Mouse (Mus musculus) midbrain, embryonic 16.5 days (tissue): ENCODE results near the gene Rasgrf1. TPM values are rescaled to one million over a fixed set of nuclear protein-coding genes. Genes with fewer than 3 reads are reported as not detected.

ENCODE experiments used
- ATAC-seq: fragments of 200-750 bp; cut with Nextera tagmentation; 2 replicates; pipeline ENCODE4 v1.8.0; 2017; ENCODE audit warnings: moderate TSS enrichment
- H3K27ac ChIP-seq: fragments of 300-500 bp; sonication (generic); 2 replicates; pipeline ENCODE4 v1.5.1; 2014; ENCODE audit warnings: mild to moderate bottlenecking, low read length, mixed read lengths
- H3K27me3 ChIP-seq: fragments of 300-500 bp; sonication (generic); 2 replicates; pipeline ENCODE4 v1.6.1; 2014; ENCODE audit warnings: low read depth, low read length, mixed read lengths; ENCODE audit not compliant: control insufficient read depth, insufficient read depth
- H3K36me3 ChIP-seq: fragments of 300-500 bp; sonication (generic); 2 replicates; pipeline ENCODE4 v1.6.1; 2014; ENCODE audit warnings: mild to moderate bottlenecking, low read length, moderate library complexity, mixed read lengths; ENCODE audit not compliant: control insufficient read depth, insufficient read depth
- H3K4me1 ChIP-seq: fragments of 300-500 bp; sonication (generic); 2 replicates; pipeline ENCODE4 v1.6.1; 2014; ENCODE audit warnings: mild to moderate bottlenecking, low read length, mixed read lengths; ENCODE audit not compliant: control insufficient read depth, insufficient read depth
- H3K4me2 ChIP-seq: fragments of 300-500 bp; sonication (generic); 2 replicates; pipeline ENCODE4 v1.6.1; 2014; ENCODE audit warnings: mild to moderate bottlenecking, low read length, mixed read lengths
- H3K4me3 ChIP-seq: fragments of 300-500 bp; sonication (generic); 2 replicates; pipeline ENCODE4 v1.5.1; 2014; ENCODE audit warnings: low read depth, mild to moderate bottlenecking, low read length, moderate library complexity, mixed read lengths
- H3K9ac ChIP-seq: fragments of 300-500 bp; sonication (generic); 2 replicates; pipeline ENCODE4 v1.6.1; 2014; ENCODE audit warnings: low read depth, low read length, mixed read lengths
- H3K9me3 ChIP-seq: fragments of 300-500 bp; sonication (generic); replicated peaks from 2 replicates; pipeline ENCODE4 v1.6.1; 2014; ENCODE audit warnings: mild to moderate bottlenecking, low read length, mixed read lengths; ENCODE audit not compliant: control insufficient read depth, poor library complexity, severe bottlenecking
- WGBS: fragments of 180-500 bp; shearing (Covaris S2); extraction: QIAGEN DNeasy Blood & Tissue Kit; methylation state at CpG from one replicate; pipeline ENCODE4 v1.1.7; 2014; 5-methylcytosine and 5-hydroxymethylcytosine counted together
- polyA plus RNA-seq: library from polyadenylated mRNA; unstranded; fragments of >200 nt; fragmentation: Nextera tagmentation; extraction: Ambion mirVana; gene quantifications from 2 replicates; pipeline ENCODE4 v1.2.1, GENCODE M21; 2015

Rasgrf1 gene
- polyA plus RNA-seq, 1 experiment from 2014 or later = 9.9 TPM

DNA sequence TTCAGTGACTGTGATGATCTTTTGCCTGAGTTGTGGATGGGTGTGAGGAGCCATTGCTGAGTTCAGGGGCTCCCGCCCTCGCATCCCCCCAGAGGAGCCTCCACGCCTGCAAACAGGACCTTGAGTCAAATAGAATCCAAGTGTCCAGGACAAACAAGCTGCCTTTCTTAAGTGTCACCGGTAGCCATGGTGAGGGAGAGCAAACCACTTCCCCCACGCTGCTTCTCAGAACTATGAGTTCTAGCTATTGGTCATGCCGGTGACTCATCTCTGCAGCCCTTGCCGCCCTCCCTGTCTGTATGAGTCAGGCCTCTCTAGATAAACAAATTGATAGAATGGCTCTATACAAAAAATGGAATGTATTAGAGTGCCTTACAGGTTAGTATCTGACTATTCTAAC is 35.3 kb upstream of the Rasgrf1 start:
- Histone ChIP-seq H3K4me1 (no peaks in the 10 kb centered on the region), H3K9me3 (0 out of 2 replicates have a peak, but pooled peaks cover 2% of the 10 kb centered on the region), H3K27ac (no peak overlapping the region), H3K27me3 (peaks cover 31% of the 10 kb centered on the region), H3K9ac (no peak overlapping the region), H3K4me2 (no peak overlapping the region), H3K4me3 (no peak overlapping the region), H3K36me3 (no peaks in the 10 kb centered on the region)
- no peak for ATAC-seq
- 53% methylated on average over 7 of the region's 7 CpGs for WGBS

GRCm38 (mm10) chr9:89875551-89875950 is 34.2 kb upstream of the Rasgrf1 start:
- no peak for ATAC-seq
- H3K9ac ChIP-seq = no peak overlapping the region
- no peaks in the 10 kb centered on the region for H3K36me3 ChIP-seq
- no peaks in the 10 kb centered on the region for H3K4me1 ChIP-seq
- no peak overlapping the region for H3K4me2 ChIP-seq
- peaks cover 28% of the 10 kb centered on the region for H3K27me3 ChIP-seq
- H3K4me3 ChIP-seq = no peak overlapping the region
- 0 out of 2 replicates have a peak, but pooled peaks cover 8% of the 10 kb centered on the region for H3K9me3 ChIP-seq
- WGBS = 58% methylated on average over 5 of the region's 5 CpGs
- H3K27ac ChIP-seq = no peak overlapping the region

GRCm38 (mm10) chr9:89878471-89879020 is 31.2 kb upstream of the Rasgrf1 start:
- 44% methylated on average over 11 of the region's 11 CpGs for WGBS
- ATAC-seq = no peak
- Histone ChIP-seq H3K4me3 (no peak overlapping the region), H3K27me3 (peaks cover 22% of the 10 kb centered on the region), H3K27ac (no peak overlapping the region), H3K4me2 (no peak overlapping the region), H3K9me3 (0 out of 2 replicates have a peak, but pooled peaks cover 8% of the 10 kb centered on the region), H3K4me1 (no peaks in the 10 kb centered on the region), H3K36me3 (no peaks in the 10 kb centered on the region), H3K9ac (no peak overlapping the region)

GRCm38 (mm10) chr9:89879574-89879973 is 30.1 kb upstream of the Rasgrf1 start:
- H3K4me3 ChIP-seq = peak overlapping the region; percentile 17; the same call in 1 of the 2 replicates
- H3K4me1 ChIP-seq = no peaks in the 10 kb centered on the region
- no peaks in the 10 kb centered on the region for H3K36me3 ChIP-seq
- peak; percentile 58; the same call in 1 of the 2 replicates for ATAC-seq
- H3K27me3 ChIP-seq = peaks cover 18% of the 10 kb centered on the region
- H3K4me2 ChIP-seq = 0 out of 2 replicates have a peak overlapping the region, but pooled peaks have one; percentile 16
- no peak overlapping the region for H3K9ac ChIP-seq
- 55% methylated on average over 31 of the region's 31 CpGs for WGBS
- H3K27ac ChIP-seq = no peak overlapping the region
- 0 out of 2 replicates have a peak, but pooled peaks cover 8% of the 10 kb centered on the region for H3K9me3 ChIP-seq

DNA sequence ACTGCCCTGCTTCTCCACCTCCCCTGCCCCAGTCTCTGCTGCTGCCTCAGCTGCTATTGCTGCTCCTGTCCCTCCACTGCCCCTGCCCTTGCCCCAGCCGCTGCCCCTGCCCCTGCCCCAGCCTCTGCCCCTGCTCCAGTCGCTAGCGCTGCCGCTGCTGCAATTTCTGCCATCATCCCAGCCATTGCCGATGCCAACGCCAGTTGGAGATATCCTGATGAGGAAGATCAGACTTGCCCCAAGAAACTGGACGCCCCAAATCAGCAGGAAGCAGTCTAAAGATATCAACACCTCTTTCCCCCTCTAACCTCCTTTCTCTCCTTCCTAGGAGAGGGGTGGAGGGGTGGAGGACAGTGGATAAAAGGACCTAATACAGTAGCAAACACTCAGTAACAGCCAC is 28.2 kb upstream of the Rasgrf1 start:
- Histone ChIP-seq H3K4me2 (no peak overlapping the region), H3K9ac (no peak overlapping the region), H3K4me1 (no peaks in the 10 kb centered on the region), H3K9me3 (0 out of 2 replicates have a peak, but pooled peaks cover 8% of the 10 kb centered on the region), H3K4me3 (no peak overlapping the region), H3K36me3 (no peaks in the 10 kb centered on the region), H3K27me3 (peaks cover 19% of the 10 kb centered on the region), H3K27ac (no peak overlapping the region)
- ATAC-seq = no peak
- 53% methylated on average over 7 of the region's 7 CpGs for WGBS

- no peak for ATAC-seq
- Histone ChIP-seq H3K4me1 (no peaks in the 10 kb centered on the region), H3K4me2 (no peak overlapping the region), H3K27me3 (peaks cover 19% of the 10 kb centered on the region), H3K4me3 (no peak overlapping the region), H3K9me3 (0 out of 2 replicates have a peak, but pooled peaks cover 8% of the 10 kb centered on the region), H3K36me3 (no peaks in the 10 kb centered on the region), H3K27ac (no peak overlapping the region), H3K9ac (no peak overlapping the region)
- WGBS = 48% methylated on average over 7 of the region's 7 CpGs
Observed at GRCm38 (mm10) chr9:89882583-89882982, 27.1 kb upstream of the Rasgrf1 start.

DNA sequence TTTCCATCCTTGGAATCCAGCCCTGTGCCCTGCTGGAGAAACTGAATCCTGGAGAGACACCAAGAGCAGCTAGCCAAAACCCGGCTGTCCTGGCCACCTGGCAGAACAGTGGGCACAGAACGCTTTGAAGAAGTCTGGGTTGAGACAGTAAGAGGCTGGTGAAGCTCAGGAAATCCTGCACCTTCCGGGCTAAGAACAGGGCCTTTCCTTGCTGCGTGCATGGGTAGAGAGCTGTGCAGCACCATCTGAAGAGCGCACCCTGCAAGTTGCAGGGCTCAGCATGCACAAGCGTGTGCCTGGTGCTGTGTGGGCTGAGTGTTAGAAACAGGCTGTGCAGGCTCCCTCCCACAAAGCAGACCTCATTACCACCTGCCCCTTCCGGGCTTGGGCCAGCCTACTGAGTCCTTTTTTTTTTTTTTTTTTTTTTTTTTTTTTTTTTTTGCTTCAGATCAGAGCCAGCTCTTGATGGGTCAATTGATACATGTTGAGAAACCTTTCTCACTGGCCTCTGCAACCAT is 23.9 kb upstream of the Rasgrf1 start:
- WGBS = 45% methylated on average over 7 of the region's 7 CpGs
- H3K9ac ChIP-seq = no peak overlapping the region
- no peak for ATAC-seq

DNA sequence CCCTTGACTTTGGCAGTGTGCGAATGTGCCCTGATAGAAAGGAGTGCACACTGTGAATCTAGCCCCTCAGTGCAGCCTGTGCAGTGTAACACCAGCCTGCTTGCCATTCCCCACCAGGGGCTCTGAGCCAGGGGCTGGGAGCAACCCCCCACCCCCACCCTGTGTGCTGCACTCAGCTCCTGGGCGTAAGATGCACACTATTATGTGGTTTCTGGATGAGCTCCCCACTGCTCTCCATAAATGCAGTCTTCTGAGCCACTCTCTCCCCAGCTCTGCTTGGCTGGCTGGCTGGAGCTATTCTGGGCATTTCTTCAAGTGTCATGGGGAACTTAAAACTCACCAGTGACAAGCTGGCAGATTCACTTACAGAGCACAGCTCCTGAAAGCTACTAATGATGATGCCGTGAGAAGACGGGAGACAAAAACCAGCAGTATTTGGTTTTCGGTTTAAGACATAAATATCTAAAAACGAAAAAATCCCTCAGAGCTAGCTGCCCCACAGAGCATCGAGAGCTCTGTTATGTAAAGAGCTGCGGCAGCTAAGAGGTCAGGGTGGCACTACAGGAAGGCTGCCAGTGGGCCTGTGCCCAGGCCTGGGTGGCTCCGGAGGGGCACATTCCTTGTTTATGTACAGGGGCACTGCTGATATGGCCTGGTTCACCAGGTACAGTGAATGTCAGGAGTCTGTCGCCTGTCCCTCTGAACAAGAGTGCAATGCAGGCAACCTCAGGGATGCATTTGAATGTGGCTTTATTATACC is 18.0 kb upstream of the Rasgrf1 start:
- H3K27ac ChIP-seq = no peak overlapping the region
- ATAC-seq = peak; percentile 94
- WGBS = 70% methylated on average over 10 of the region's 10 CpGs

More for the DNA sequence above, 23.9 kb upstream of the Rasgrf1 start:
- Histone ChIP-seq H3K4me2 (no peak overlapping the region), H3K4me3 (no peak overlapping the region), H3K27ac (no peak overlapping the region), H3K36me3 (no peaks in the 10 kb centered on the region), H3K9me3 (no peaks in the 10 kb centered on the region), H3K27me3 (peaks cover 19% of the 10 kb centered on the region), H3K4me1 (no peaks in the 10 kb centered on the region)

More for the DNA sequence above, 18.0 kb upstream of the Rasgrf1 start:
- Histone ChIP-seq H3K4me2 (no peak overlapping the region), H3K4me3 (no peak overlapping the region), H3K36me3 (no peaks in the 10 kb centered on the region), H3K27me3 (no peaks in the 10 kb centered on the region), H3K4me1 (no peaks in the 10 kb centered on the region), H3K9me3 (no peaks in the 10 kb centered on the region), H3K9ac (no peak overlapping the region)
